Mouse (Mus musculus) stomach, embryonic 16.5 days (tissue): ENCODE results near the gene Lsm2. TPM values are rescaled to one million over a fixed set of nuclear protein-coding genes. Genes with fewer than 3 reads are reported as not detected.
"Not testable (repeated sequence)": the region's sequence is repeated elsewhere in the genome, so short reads cannot be mapped to it uniquely, and the experiment has no call there.

ENCODE experiments used
- ATAC-seq: fragments of 200-750 bp; cut with Nextera tagmentation; 2 replicates; pipeline ENCODE4 v1.8.0; 2017; ENCODE audit warnings: moderate number of reproducible peaks, moderate TSS enrichment; ENCODE audit not compliant: insufficient read depth, low FRiP score
- H3K27ac ChIP-seq: fragments of 300-500 bp; sonication (generic); 2 replicates; pipeline ENCODE4 v1.5.1; 2014; ENCODE audit warnings: low read length
- H3K27me3 ChIP-seq: fragments of 300-500 bp; sonication (generic); 2 replicates; pipeline ENCODE4 v1.6.1; 2014; ENCODE audit warnings: low read length, control low read depth, mixed read lengths; ENCODE audit not compliant: control insufficient read depth, insufficient read depth
- H3K36me3 ChIP-seq: fragments of 300-500 bp; sonication (generic); 2 replicates; pipeline ENCODE4 v1.6.1; 2014; ENCODE audit warnings: low read length; ENCODE audit not compliant: control insufficient read depth, insufficient read depth
- H3K4me1 ChIP-seq: fragments of 300-500 bp; sonication (generic); 2 replicates; pipeline ENCODE4 v1.6.1; 2014; ENCODE audit warnings: low read length, control low read depth, mixed read lengths; ENCODE audit not compliant: control insufficient read depth, insufficient read depth
- H3K4me2 ChIP-seq: fragments of 300-500 bp; sonication (generic); 2 replicates; pipeline ENCODE4 v1.6.1; 2014; ENCODE audit warnings: low read depth, low read length, mixed read lengths
- H3K4me3 ChIP-seq: fragments of 300-500 bp; sonication (generic); replicated peaks from 2 replicates; pipeline ENCODE4 v1.5.1; 2014; ENCODE audit warnings: mild to moderate bottlenecking, low read length
- H3K9ac ChIP-seq: fragments of 300-500 bp; sonication (generic); 2 replicates; pipeline ENCODE4 v1.6.1; 2014; ENCODE audit warnings: low read length
- H3K9me3 ChIP-seq: fragments of 300-500 bp; sonication (generic); replicated peaks from 2 replicates; pipeline ENCODE4 v1.6.1; 2016; ENCODE audit warnings: low read length, control low read depth; ENCODE audit not compliant: control insufficient read depth
- WGBS: fragments of 180-500 bp; shearing (Covaris S2); extraction: QIAGEN DNeasy Blood & Tissue Kit; methylation state at CpG from one replicate; pipeline ENCODE4 v1.1.7; 2014; 5-methylcytosine and 5-hydroxymethylcytosine counted together
- polyA plus RNA-seq: library from polyadenylated mRNA; unstranded; fragments of >200 nt; fragmentation: Nextera tagmentation; extraction: Ambion mirVana; gene quantifications from 2 replicates; pipeline ENCODE4 v1.2.1, GENCODE M21; 2015

Gene Lsm2
- polyA plus RNA-seq, 1 experiment from 2014 or later = 146 TPM

DNA sequence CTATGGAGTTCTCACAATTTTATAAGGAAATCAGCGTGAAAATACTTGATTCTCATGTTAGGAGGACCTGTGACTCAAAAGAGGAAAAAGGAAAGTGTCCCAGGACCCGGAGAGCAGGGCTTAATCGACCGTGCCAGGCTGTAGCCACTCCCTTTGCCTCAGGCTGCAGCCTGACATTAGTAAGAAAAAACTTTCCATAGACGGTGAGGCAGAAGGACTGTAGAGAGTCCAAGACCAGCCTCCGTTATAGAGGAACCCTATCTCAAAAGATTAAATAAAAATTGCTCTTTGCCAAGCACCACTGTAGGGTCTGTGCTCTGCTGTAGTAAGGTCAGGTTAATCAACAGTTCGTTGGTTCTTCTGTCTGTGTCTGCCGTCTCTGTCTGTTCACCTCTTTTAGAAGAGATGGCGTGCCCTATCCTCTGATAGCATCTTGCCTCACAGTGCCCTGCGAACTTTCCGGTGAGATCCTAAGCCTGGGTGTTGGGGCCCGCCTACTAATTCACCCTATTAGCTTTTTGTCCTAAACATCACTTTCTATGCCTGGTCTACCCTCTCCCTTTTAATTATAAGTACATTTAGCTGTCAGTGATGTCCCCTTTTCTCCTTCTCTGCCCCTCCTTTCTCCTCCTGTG lies 21.7 kb upstream of the Lsm2 start:
- Histone ChIP-seq H3K4me1 (peaks cover 21% of the 10 kb centered on the region), H3K27ac (peak overlapping the region; percentile 99), H3K27me3 (0 out of 2 replicates have a peak, but pooled peaks cover 3% of the 10 kb centered on the region), H3K4me2 (peak overlapping the region; percentile 66), H3K9ac (peak overlapping the region; percentile 78), H3K36me3 (no peaks in the 10 kb centered on the region), H3K9me3 (no peaks in the 10 kb centered on the region), H3K4me3 (peak overlapping the region; percentile 62)
- 13% methylated on average over 12 of the region's 12 CpGs for WGBS
- no peak; the same call in 1 of the 2 replicates for ATAC-seq

- no peak overlapping the region for H3K4me2 ChIP-seq
- H3K4me3 ChIP-seq = no peak overlapping the region
- ATAC-seq = no peak
- H3K27ac ChIP-seq = peak overlapping the region; percentile 99
- H3K9ac ChIP-seq = no peak overlapping the region
- no peaks in the 10 kb centered on the region for H3K9me3 ChIP-seq
- no peaks in the 10 kb centered on the region for H3K36me3 ChIP-seq
- H3K4me1 ChIP-seq = peaks cover 24% of the 10 kb centered on the region
- no peaks in the 10 kb centered on the region for H3K27me3 ChIP-seq
Measured at GRCm38 (mm10) chr17:34960702-34961493, 20.8 kb upstream of the Lsm2 start.

DNA sequence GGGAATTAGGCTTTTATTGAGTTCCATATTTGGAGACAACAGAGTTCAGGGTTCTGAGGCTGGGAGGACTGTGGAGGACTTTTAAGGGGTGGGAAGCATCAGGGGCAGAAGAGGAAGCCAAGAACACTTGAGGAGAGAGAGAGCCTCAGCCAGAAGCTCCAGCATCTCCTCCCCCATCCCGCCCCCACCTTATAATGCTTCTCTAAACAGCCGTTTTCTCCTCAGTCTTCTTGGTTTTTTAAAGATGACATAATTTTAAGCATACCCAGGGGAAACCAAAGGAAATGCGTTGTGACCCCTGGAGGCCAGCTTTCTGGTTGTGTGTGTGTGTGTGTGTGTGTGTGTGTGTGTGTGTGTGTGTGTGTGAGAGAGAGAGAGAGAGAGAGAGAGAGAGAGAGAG lies 19.5 kb upstream of the Lsm2 start:
- Histone ChIP-seq H3K27me3 (no peaks in the 10 kb centered on the region), H3K9ac (no peak overlapping the region; the same call in 1 of the 2 replicates), H3K36me3 (no peaks in the 10 kb centered on the region), H3K4me3 (no peak overlapping the region), H3K27ac (peak overlapping the region; percentile 99), H3K4me1 (peaks cover 24% of the 10 kb centered on the region), H3K4me2 (no peak overlapping the region), H3K9me3 (no peaks in the 10 kb centered on the region)
- ATAC-seq = no peak; the same call in 1 of the 2 replicates
- 23% methylated on average over 3 of the region's 3 CpGs for WGBS

DNA sequence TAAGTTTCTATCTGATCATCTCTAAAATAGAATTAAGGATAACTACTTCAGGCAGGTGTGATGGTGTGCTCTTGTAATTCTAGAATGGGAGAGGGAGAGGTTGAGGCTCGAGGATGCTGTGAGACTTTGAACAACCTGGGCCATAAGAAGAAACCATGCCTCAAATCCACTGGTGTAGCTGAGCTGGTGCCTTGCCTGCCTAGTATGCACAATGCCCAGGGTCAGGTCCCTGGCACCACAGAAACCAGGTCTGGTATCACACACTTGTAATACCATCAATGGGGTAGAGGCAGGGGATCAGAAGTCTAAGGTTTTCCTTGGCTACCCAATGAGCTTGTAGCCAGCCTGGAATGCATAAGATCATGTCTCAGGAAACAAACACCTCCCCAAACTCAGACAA lies 18.8 kb upstream of the Lsm2 start:
- H3K4me2 ChIP-seq = no peak overlapping the region
- 60% methylated on average over 1 of the region's 1 CpGs for WGBS
- no peak for ATAC-seq

DNA sequence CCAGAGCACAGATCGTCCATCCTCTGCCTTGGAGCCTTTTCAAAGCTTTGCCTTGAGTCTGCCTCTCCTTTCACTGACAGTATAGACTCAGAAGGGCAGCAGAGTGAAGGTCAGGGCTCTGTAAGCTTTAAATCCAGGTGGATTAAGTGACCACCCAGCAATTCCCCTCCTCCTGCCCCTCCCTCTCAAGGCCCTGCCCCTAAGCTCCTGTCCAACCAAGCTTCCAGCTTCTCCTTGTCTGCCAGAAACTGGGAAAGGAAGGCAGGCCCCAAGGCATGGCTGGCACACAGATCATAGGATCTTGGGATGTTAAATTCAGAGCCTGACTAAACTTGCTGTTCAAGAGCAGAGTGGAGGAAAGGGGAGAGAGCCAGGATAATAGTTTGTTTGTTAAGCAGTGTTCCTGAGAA lies 17.0 kb upstream of the Lsm2 start:
- H3K36me3 ChIP-seq = no peaks in the 10 kb centered on the region
- 20% methylated on average over 1 of the region's 1 CpGs for WGBS
- no peak overlapping the region for H3K4me3 ChIP-seq
- H3K4me2 ChIP-seq = no peak overlapping the region
- H3K27me3 ChIP-seq = peaks cover 19% of the 10 kb centered on the region
- ATAC-seq = 0 out of 2 replicates have a peak, but pooled peaks have one; percentile 9
- H3K4me1 ChIP-seq = peaks cover 24% of the 10 kb centered on the region
- peak overlapping the region; percentile 46 for H3K9ac ChIP-seq
- H3K9me3 ChIP-seq = no peaks in the 10 kb centered on the region
- peak overlapping the region; percentile 20 for H3K27ac ChIP-seq

More for the DNA sequence above, 18.8 kb upstream of the Lsm2 start:
- H3K27ac ChIP-seq = peak overlapping the region; percentile 6; the same call in 1 of the 2 replicates
- no peak overlapping the region for H3K9ac ChIP-seq
- peaks cover 4% of the 10 kb centered on the region; the same call in 1 of the 2 replicates for H3K27me3 ChIP-seq
- peaks cover 24% of the 10 kb centered on the region for H3K4me1 ChIP-seq
- no peak overlapping the region for H3K4me3 ChIP-seq
- H3K9me3 ChIP-seq = no peaks in the 10 kb centered on the region
- no peaks in the 10 kb centered on the region for H3K36me3 ChIP-seq

- ATAC-seq = no peak
- peak overlapping the region; percentile 12; the same call in 1 of the 2 replicates for H3K9ac ChIP-seq
- peaks cover 18% of the 10 kb centered on the region for H3K4me1 ChIP-seq
- no peak overlapping the region for H3K4me3 ChIP-seq
- H3K9me3 ChIP-seq = no peaks in the 10 kb centered on the region
- no peaks in the 10 kb centered on the region for H3K36me3 ChIP-seq
- 42% methylated on average over 5 of the region's 5 CpGs for WGBS
- H3K27me3 ChIP-seq = peaks cover 19% of the 10 kb centered on the region
- no peak overlapping the region; the same call in 1 of the 2 replicates for H3K27ac ChIP-seq
- H3K4me2 ChIP-seq = no peak overlapping the region
Measured at GRCm38 (mm10) chr17:34965627-34966026, 16.0 kb upstream of the Lsm2 start.

DNA sequence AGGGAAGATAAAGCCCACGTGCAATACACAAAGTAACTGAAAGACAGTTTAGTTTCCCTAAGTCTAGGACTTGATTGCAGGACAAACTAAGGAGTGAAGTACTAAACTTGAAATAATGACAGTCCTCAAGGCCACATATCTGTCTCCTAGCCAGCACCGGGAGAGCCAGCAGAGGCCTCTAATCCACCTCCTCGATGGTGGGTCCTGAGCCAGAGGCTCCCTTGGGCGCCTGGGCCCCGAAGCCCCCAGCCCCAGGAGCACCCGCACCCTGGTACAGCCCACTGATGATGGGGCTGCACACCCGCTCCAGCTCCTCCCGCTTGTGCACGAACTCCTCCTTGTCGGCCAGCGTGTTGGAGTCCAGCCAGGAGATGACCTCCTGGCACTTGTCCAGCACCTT lies 11.8 kb upstream of the Lsm2 start, which contains the start of gene Gm20481:
Gm20481 (plus strand) TSS at position 91 of the 400 bp plus-strand sequence.
- not testable (repeated sequence) for H3K27ac ChIP-seq, H3K4me1 ChIP-seq, H3K9me3 ChIP-seq, H3K4me3 ChIP-seq, H3K4me2 ChIP-seq, H3K9ac ChIP-seq, H3K36me3 ChIP-seq, ATAC-seq
- peaks cover 19% of the 10 kb centered on the region for H3K27me3 ChIP-seq
- 59% methylated on average over 6 of the region's 11 CpGs for WGBS

DNA sequence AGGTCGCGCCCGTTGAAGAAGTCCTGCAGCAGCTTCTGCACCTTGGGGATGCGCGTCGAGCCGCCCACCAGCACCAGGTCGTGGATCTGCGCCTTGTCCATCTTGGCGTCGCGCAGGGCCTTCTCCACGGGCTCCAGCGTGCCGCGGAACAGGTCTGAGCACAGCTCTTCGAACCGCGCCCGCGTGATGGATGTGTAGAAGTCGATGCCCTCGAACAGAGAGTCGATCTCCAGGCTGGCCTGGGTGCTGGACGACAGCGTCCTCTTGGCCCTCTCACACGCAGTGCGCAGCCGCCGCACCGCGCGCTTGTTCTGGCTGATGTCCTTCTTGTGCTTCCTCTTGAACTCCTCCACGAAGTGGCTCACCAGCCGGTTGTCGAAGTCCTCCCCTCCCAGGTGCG lies 10.8 kb upstream of the Lsm2 start:
- 28% methylated on average over 24 of the region's 37 CpGs for WGBS
- H3K9ac ChIP-seq, H3K4me1 ChIP-seq, ATAC-seq, H3K4me3 ChIP-seq, H3K9me3 ChIP-seq, H3K4me2 ChIP-seq, H3K27ac ChIP-seq, H3K36me3 ChIP-seq: not testable (repeated sequence)
- H3K27me3 ChIP-seq = peaks cover 19% of the 10 kb centered on the region

DNA sequence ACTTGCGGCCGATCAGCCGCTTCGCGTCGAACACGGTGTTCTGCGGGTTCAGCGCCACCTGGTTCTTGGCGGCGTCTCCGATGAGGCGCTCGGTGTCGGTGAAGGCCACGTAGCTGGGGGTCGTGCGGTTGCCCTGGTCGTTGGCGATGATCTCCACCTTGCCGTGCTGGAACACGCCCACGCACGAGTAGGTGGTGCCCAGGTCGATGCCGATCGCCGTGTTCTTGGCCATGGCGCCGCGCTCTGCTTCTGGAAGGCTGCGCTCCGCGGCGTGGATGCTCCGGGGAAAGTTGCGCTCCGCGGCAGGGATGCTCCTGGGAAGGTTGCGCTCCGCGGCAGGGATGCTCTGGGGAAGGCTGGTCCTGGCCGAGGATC lies 10.0 kb upstream of the Lsm2 start:
- not testable (repeated sequence) for H3K9me3 ChIP-seq, H3K9ac ChIP-seq, H3K4me1 ChIP-seq, H3K36me3 ChIP-seq, H3K27ac ChIP-seq
- H3K27me3 ChIP-seq = peaks cover 19% of the 10 kb centered on the region
- peak overlapping the region; percentile 42 for H3K4me3 ChIP-seq
- H3K4me2 ChIP-seq = peak overlapping the region; percentile 69
- 3% methylated on average over 22 of the region's 43 CpGs for WGBS
- peak; percentile 44 for ATAC-seq
